Mouse (Mus musculus): ENCODE data around the gene Necap2. TPM values are rescaled to one million over a fixed set of nuclear protein-coding genes. Genes with fewer than 3 reads are reported as not detected.

Necap2 gene
- 80.7 TPM for total RNA-seq (2023)

GRCm38 (mm10) chr4:141077681-141078509 is at the start of gene Necap2:
Necap2 (minus strand) TSS chr4:141078357.

GRCm38 (mm10) chr4:141088033-141088432 is 9.9 kb upstream of the Necap2 start, which contains the start of gene Spata21:
Spata21 (plus strand) TSS chr4:141088333.

GRCm38 (mm10) chr4:141060426-141061301 is 17.5 kb downstream of the Necap2 start, which contains the start of gene Crocc:
Crocc (minus strand) TSS chr4:141060550.

Other genes with a start within 250 kb of the Necap2 start
- 1.3 TPM for gene Padi1, start 232.6 kb downstream of the Necap2 start, total RNA-seq (2023)
- 28.0 TPM for gene Padi2, start 172.0 kb downstream of the Necap2 start, total RNA-seq (2023)
- 93.1 TPM for gene Sdhb, start 117.2 kb downstream of the Necap2 start, total RNA-seq (2023)
- gene Atp13a2, start 91.5 kb downstream of the Necap2 start, total RNA-seq (2023), result 31.9 TPM
- not detected for gene Mfap2, start 67.9 kb downstream of the Necap2 start, total RNA-seq (2023)
- gene Crocc, start 17.8 kb downstream of the Necap2 start, total RNA-seq (2023), result 11.7 TPM
- not detected for gene Spata21, start 10.0 kb upstream of the Necap2 start, total RNA-seq (2023)
- gene Szrd1, start 61.4 kb upstream of the Necap2 start, total RNA-seq (2023), result 105 TPM
- 23.8 TPM for gene Fbxo42, start 69.6 kb upstream of the Necap2 start, total RNA-seq (2023)
- 2.5 TPM for gene Rsg1, start 135.6 kb upstream of the Necap2 start, total RNA-seq (2023)
- gene Arhgef19, start 161.1 kb upstream of the Necap2 start, total RNA-seq (2023), result not detected
- 0.89 TPM for gene Epha2, start 222.9 kb upstream of the Necap2 start, total RNA-seq (2023)

Measured in CD4-positive naive resting alpha-beta T cell, adult 57 days (primary cell).